In the genomic region with DNA sequence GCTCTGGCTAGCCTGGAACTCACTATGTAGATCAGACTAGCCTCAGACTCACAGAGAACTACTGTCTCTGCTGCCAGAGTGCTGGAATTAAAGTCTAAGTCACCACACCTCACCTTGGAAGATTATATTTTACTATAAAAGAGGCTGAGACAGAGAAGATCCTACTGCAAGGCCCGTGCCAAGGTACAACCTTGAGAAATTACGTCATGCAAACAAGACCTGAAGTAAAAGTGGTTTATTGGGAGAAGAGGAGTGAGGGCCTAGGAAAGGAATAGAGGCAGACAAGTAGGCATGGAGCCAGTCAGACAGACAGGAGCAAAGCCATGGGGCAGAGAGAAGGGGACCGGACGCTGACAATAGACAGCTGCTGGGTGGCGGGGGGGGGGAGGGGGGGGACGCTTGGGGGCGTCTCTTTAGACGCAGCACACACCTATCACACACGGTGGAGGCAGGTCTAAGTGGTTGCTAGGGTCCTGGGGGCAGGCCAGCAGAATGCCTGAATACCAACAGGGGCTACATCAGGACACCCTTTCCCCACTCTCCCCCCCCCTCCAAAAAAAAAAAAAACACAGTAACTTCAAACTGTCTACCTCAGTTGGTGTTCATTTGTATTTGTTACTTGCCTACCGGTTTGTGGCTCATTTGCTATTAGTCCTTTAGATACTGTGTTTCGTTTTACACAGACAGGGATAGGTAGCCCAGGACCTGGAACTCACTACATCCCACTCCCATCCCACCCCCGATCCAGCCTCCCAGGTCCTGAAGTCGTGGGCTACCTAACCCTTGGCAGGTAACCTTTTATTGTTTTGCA, we compare ENCODE assay signal across 8 mouse cellular contexts. TPM values are rescaled to one million over a fixed set of nuclear protein-coding genes. Genes with fewer than 3 reads are reported as not detected.
A peak's percentile ranks its signal among the peaks of the same experiment; 100 is the strongest.
DNase-seq lines count a peak whose midpoint lies in the region; ATAC-seq lines count a peak whose summit lies in the region.

No protein-coding gene starts in this region.

- peak overlapping the region; percentile 97 for H3K4me3 ChIP-seq in neural tube, embryonic 11.5 days (ENCODE audit: low read depth, low read length)
- peak overlapping the region; percentile 99 for H3K4me3 ChIP-seq in embryonic facial prominence, embryonic 11.5 days (ENCODE audit: low read depth, low read length)
- peak overlapping the region; percentile 77 for H3K4me3 ChIP-seq in intestine, embryonic 15.5 days (replicated peaks)

- H3K27ac ChIP-seq in neural tube, embryonic 11.5 days (ENCODE audit: low read depth, low read length): peak overlapping the region; percentile 84
- peak overlapping the region; percentile 73 for H3K27ac ChIP-seq in embryonic facial prominence, embryonic 11.5 days (replicated peaks; ENCODE audit: low read depth, low read length)
- peak overlapping the region; percentile 91 for H3K27ac ChIP-seq in intestine, embryonic 15.5 days

- WGBS in neural tube, embryonic 11.5 days: 16% methylated on average over 10 of the region's 13 CpGs
- 15% methylated on average over 12 of the region's 13 CpGs for WGBS in embryonic facial prominence, embryonic 11.5 days
- 8% methylated on average over 12 of the region's 13 CpGs for WGBS in intestine, embryonic 15.5 days

- H3K27me3 ChIP-seq in neural tube, embryonic 11.5 days (ENCODE audit: control insufficient read depth, insufficient read depth, low read length): no peaks in the 10 kb centered on the region
- H3K27me3 ChIP-seq in embryonic facial prominence, embryonic 11.5 days (ENCODE audit: control insufficient read depth, insufficient read depth, low read length): no peaks in the 10 kb centered on the region
- no peaks in the 10 kb centered on the region for H3K27me3 ChIP-seq in intestine, embryonic 15.5 days (replicated peaks)

- no peaks in the 10 kb centered on the region for H3K4me1 ChIP-seq in neural tube, embryonic 11.5 days (ENCODE audit: control insufficient read depth, insufficient read depth, low read length)
- no peaks in the 10 kb centered on the region for H3K4me1 ChIP-seq in embryonic facial prominence, embryonic 11.5 days (ENCODE audit: control insufficient read depth, insufficient read depth, low read length)
- peaks cover 5% of the 10 kb centered on the region for H3K4me1 ChIP-seq in intestine, embryonic 15.5 days (replicated peaks)

- peak; percentile 32 for ATAC-seq in neural tube, embryonic 11.5 days (ENCODE audit: insufficient read depth, low FRiP score, low TSS enrichment)
- peak; percentile 45; the same call in 1 of the 2 replicates for ATAC-seq in embryonic facial prominence, embryonic 11.5 days (replicated peaks; ENCODE audit: insufficient number of reproducible peaks, low FRiP score, low TSS enrichment, low read depth)
- ATAC-seq in intestine, embryonic 15.5 days: peak; percentile 36

- H3K4me2 ChIP-seq in neural tube, embryonic 11.5 days (ENCODE audit: low read depth): peak overlapping the region; percentile 73
- H3K4me2 ChIP-seq in embryonic facial prominence, embryonic 11.5 days (ENCODE audit: low read depth, low read length): peak overlapping the region; percentile 68
- H3K4me2 ChIP-seq in intestine, embryonic 15.5 days (replicated peaks): peak overlapping the region; percentile 61

- peak overlapping the region; percentile 81 for H3K9ac ChIP-seq in neural tube, embryonic 11.5 days (ENCODE audit: low read length)
- peak overlapping the region; percentile 84 for H3K9ac ChIP-seq in embryonic facial prominence, embryonic 11.5 days (replicated peaks; ENCODE audit: low read length)
- peak overlapping the region; percentile 88 for H3K9ac ChIP-seq in intestine, embryonic 15.5 days

- peak; percentile 13 for DNase-seq in neural tube, embryonic 11.5 days (ENCODE audit: low spot score)
- DNase-seq in neural tube, embryonic 10.5 days (ENCODE audit: extremely low spot score, low spot score): no peak
- no peak for DNase-seq in embryonic facial prominence, embryonic 11.5 days (ENCODE audit: low spot score)
- peak; percentile 5 for DNase-seq in lung, postnatal 10 days
- DNase-seq in right cerebral cortex, adult 18-20 months: no peak
- no peak for DNase-seq in urinary bladder, postnatal 25 days (ENCODE audit: low spot score)
- DNase-seq in thymus, postnatal 25 days: no peak

- 0 out of 2 replicates have a peak, but pooled peaks cover 2% of the 10 kb centered on the region for H3K36me3 ChIP-seq in neural tube, embryonic 11.5 days (ENCODE audit: control insufficient read depth, insufficient read depth, low read length)
- no peaks in the 10 kb centered on the region; the same call in 1 of the 2 replicates for H3K36me3 ChIP-seq in embryonic facial prominence, embryonic 11.5 days (replicated peaks; ENCODE audit: control insufficient read depth, insufficient read depth, low read depth, low read length)
- peaks cover 12% of the 10 kb centered on the region for H3K36me3 ChIP-seq in intestine, embryonic 15.5 days

- no peaks in the 10 kb centered on the region for H3K9me3 ChIP-seq in neural tube, embryonic 11.5 days (ENCODE audit: control insufficient read depth, low read length)
- no peaks in the 10 kb centered on the region for H3K9me3 ChIP-seq in embryonic facial prominence, embryonic 11.5 days (replicated peaks; ENCODE audit: control insufficient read depth, low read length)
- no peaks in the 10 kb centered on the region for H3K9me3 ChIP-seq in intestine, embryonic 15.5 days

RNA-seq across cellular contexts. Expression of gene Nfx1, which starts 0.7 kb away (rescaled TPM):
- 91.5 and 91.8 TPM in 2 replicates for polyA plus RNA-seq in neural tube, embryonic 11.5 days (2014; fragmentation: Nextera tagmentation; extraction: Ambion mirVana)
- 93.7 and 97.1 TPM in 2 replicates for polyA plus RNA-seq in embryonic facial prominence, embryonic 11.5 days (2014; fragmentation: Nextera tagmentation; extraction: Ambion mirVana)
- polyA plus RNA-seq in intestine, embryonic 15.5 days (2015; fragmentation: Nextera tagmentation; extraction: Ambion mirVana): 71.8 and 74.7 TPM in 2 replicates

RNA-seq across cellular contexts. Expression of gene Chmp5, which starts 21.8 kb away (rescaled TPM):
- 146 and 151 TPM in 2 replicates for polyA plus RNA-seq in neural tube, embryonic 11.5 days (2014; fragmentation: Nextera tagmentation; extraction: Ambion mirVana)
- polyA plus RNA-seq in embryonic facial prominence, embryonic 11.5 days (2014; fragmentation: Nextera tagmentation; extraction: Ambion mirVana): 122 and 142 TPM in 2 replicates
- polyA plus RNA-seq in intestine, embryonic 15.5 days (2015; fragmentation: Nextera tagmentation; extraction: Ambion mirVana): 100 and 110 TPM in 2 replicates

RNA-seq across cellular contexts. Expression of gene Bag1, which starts 21.9 kb away (rescaled TPM):
- 226 and 241 TPM in 2 replicates for polyA plus RNA-seq in neural tube, embryonic 11.5 days (2014; fragmentation: Nextera tagmentation; extraction: Ambion mirVana)
- 271 and 295 TPM in 2 replicates for polyA plus RNA-seq in embryonic facial prominence, embryonic 11.5 days (2014; fragmentation: Nextera tagmentation; extraction: Ambion mirVana)
- 172 and 190 TPM in 2 replicates for polyA plus RNA-seq in intestine, embryonic 15.5 days (2015; fragmentation: Nextera tagmentation; extraction: Ambion mirVana)

RNA-seq across cellular contexts. Expression of gene Spink4, which starts 50.1 kb away (rescaled TPM):
- not detected in 2 replicates for polyA plus RNA-seq in neural tube, embryonic 11.5 days (2014; fragmentation: Nextera tagmentation; extraction: Ambion mirVana)
- polyA plus RNA-seq in embryonic facial prominence, embryonic 11.5 days (2014; fragmentation: Nextera tagmentation; extraction: Ambion mirVana): not detected in 2 replicates
- 309 and 393 TPM in 2 replicates for polyA plus RNA-seq in intestine, embryonic 15.5 days (2015; fragmentation: Nextera tagmentation; extraction: Ambion mirVana)

Comparison
In these comparisons a context has a peak if more than half of its experiments do, and no peak if none do; other contexts are left out.
1. DNase-seq: peak in neural tube, embryonic 11.5 days (single experiment) and lung, postnatal 10 days (single experiment); none in neural tube, embryonic 10.5 days (single experiment), embryonic facial prominence, embryonic 11.5 days (single experiment), right cerebral cortex, adult 18-20 months (single experiment), urinary bladder, postnatal 25 days (single experiment) and thymus, postnatal 25 days (single experiment).
2. Peak in every context shown above with its lines, with median percentiles within 50 percentile points of each other: ATAC-seq, H3K27ac ChIP-seq, H3K4me2 ChIP-seq, H3K4me3 ChIP-seq and H3K9ac ChIP-seq.